Mouse (Mus musculus): ENCODE measurements around the gene Wtip.
"Not testable (repeated sequence)": the region's sequence is repeated elsewhere in the genome, so short reads cannot be mapped to it uniquely, and the experiment has no call there.

Gene Wtip

DNA sequence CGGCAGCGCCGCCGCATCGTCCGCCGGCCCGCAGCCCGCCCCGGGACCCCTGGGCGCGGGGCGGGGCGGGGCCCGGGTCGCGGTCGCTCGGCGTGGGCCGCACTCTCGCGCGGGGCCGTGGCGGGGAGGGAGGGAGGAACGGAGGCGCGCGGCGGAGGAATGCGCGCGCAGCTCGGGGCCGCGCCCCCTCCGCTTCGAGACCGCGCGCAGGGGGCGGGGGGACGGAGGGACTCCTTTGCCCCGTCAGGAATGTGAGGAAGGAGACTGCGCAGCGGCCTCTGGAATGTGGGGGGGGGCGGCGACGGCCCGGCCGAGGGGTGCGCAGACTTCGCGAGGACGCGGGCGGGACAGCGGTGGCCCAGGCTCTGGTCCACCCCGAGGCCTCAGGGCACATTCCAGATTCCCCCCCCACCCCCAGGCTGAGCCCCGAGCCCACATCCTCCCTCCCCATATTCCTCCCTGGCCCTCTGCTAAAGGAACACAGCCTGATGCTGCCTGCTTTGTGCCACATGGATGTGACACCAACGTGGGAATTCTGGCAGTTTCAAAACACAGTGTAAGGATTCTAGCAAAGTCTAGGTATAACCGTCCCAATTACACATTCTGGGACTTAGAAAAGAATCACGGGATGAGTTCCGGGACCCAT lies at the start of gene Wtip:
Gene Wtip (minus strand): TSS at position 152 of the 646 bp plus-strand sequence.
- DNase-seq (ENCODE audit: low spot score) = peak; percentile 52

DNA sequence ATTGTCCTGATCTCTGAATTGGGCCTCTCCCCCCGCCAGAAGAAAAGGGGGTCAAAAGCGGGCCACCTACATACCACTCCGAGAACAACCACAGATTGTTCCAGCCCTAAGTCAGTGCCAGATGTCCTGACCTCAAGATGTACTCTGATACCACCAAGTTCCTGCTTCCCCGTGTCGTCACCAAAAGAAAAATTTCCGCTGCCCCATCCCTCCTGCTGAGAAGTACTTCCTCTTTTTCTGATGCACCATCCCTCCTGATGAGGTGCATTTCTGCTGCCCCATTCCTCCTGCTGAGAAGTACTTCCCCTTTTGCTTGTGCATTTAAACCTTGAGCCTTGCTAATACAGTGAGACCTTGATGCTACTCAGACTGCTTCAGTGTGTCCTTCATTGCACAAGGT lies 43.2 kb upstream of the Wtip start:
- DNase-seq (ENCODE audit: low spot score) = not testable (repeated sequence)

DNA sequence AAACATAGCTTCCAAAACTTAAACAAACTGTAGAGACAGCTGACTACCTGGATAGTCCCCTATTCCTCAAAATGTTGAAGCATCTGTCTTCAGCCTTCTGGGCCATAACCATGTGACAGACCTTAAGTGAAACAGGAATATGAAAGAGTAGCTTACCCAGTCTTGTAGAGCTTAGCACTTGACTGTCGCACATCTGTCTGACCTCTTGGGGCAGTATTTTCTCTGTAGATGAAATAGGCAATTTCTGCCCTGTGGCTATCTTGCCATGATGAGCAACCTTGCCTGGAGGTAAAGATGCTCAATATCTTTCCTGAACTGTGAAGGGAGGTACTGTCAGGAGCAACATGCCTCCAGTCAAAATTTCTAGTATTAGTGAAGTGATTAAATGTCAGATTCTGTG lies 39.2 kb upstream of the Wtip start:
- DNase-seq (ENCODE audit: low spot score) = no peak

DNA sequence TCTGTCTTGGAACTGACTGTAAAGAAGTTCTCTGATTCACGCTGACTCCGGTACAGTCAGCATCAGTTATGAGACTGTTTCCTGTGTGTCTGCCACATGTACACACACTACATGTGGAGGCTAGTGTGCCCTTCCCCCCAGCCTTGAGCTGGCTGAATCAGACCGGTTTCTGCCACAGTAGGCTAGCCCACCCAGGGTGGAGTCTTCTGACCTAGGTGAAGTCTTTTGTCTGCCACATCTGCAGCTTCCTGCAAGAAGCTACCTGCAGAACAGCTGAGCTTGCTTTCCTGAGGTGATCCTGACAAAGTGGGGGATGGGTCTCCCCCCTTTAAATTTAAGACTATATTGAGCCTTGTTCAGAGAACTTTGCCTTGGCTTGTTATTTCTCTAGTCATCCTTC lies 36.4 kb upstream of the Wtip start, which contains the start of gene Uba2:
Gene Uba2 (minus strand): TSS at position 146 of the 400 bp plus-strand sequence.
- DNase-seq (ENCODE audit: low spot score) = no peak

DNA sequence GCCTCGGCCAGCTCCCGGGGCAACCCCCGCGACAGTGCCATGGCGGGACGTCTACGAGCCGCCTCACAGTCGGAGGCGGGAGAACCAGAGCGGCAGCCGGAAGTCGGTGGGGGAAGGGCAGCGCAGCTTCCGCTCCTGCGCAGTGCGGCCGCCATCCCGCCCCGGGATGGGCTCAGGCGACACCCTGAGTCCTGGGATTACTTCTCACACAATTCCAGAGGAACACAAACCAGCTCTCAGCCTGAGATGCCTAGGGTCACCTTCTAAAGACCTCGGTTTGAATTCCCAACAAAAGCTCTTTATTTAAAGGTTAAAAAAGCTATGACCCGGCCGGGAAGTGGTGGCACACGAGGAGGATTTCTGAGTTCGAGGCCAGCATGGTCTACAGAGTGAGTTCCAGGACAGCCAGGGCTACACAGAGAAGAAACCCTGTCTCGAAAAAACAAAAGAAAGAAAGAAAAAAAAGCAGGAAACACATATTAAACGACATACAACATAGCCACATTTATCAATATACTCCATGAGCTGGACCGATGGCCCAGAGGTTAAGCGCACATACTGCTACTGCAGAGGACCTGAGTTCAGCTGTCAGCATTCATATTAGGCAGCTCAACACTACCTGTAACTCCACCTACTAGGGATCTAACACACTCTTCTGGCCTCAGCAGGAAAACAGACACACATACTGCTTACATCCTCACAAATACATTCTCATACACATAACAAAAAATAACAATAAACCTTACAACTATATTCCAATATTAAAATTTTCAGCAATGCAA lies 35.6 kb upstream of the Wtip start:
- peak; percentile 86 for DNase-seq (ENCODE audit: low spot score)

DNA sequence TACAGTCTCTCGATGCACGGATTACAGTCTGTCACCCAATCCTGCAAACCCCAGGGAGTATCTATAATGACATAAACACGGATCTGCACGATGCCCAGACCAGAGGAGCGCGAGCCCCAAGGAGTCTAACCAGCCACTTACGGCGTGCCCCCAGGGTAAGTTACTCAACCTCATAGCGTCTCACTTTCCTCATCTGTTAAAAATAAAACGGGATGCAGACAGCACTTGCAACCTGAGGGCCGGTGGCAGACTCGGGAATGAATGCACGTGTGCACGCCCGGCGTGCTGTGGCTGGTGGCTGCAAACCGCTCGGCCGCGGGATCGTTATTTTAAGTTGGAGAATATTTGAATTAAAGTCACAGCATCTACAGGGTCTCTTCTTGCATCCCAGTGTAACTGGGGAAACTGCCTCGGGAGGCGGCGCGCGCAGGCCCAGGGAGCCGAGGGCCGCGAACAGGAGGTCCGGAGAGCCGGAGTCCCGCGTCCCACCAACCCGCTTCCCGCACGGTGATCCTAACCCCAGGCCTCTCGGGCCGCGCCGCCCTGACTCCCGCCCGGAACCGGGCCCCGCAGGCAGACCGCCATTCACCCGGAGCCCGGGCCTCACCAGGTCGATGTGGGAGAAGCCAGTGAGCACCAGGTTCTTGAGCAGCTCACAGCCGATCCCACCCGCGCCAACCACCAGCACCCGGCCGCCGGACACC lies 34.9 kb upstream of the Wtip start:
- no peak for DNase-seq (ENCODE audit: low spot score)

DNA sequence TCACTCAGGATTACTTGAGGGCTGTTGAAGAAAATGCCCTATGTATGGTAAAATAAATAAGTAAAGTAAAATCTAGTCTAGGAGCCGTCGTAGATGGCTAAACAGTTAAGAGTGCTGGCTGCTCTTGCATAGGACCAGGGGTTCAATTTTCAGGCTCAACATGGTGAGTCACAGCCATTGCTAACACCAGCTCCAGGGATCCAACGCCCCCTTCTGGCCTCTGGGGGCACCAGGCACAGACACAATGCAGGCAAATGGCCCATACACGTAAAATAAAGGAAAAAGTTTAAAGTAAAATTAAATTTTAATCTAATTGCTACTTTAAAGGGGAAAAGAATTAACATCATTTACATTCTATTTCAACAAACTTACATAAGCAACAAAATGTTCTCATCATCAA lies 33.8 kb upstream of the Wtip start:
- no peak for DNase-seq (ENCODE audit: low spot score)

DNA sequence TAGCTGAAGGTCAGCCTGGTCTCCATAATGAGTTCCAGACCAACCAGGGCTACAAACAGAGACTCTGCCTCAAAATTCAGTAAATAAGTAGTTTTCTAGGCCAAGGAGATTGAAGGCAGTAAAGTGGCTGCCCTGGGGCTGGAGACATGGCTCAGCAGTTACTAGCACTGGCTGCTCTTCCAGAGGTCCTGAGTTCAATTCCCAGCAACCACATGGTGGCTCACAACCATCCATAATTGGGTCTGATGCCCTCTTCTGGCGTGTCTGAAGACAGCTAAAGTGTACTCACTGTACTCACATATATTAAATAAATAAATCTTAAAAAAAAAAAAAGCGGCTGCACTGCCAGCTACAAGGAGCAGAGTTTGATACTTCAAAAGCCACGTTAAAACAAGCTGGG lies 32.9 kb upstream of the Wtip start:
- no peak for DNase-seq (ENCODE audit: low spot score)

DNA sequence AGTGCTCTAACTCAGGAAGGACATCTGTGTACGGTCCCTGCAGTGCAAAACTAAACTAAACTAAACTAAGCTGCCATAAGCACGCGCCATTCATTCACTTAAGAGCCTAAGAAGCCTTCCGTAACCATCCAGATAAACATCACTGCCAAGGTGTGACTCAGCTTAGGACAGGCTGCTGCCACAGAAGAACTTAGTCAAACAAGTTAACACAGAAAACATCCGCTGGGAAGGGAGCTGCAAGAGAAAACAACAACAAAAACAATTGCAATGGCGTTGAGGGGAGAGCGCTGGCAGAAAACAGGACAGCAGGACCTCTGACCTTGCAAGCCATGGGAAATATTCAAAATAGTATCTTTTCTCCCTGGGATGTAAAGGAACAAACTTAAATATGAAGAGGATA lies 31.6 kb upstream of the Wtip start:
- DNase-seq (ENCODE audit: low spot score) = no peak

DNA sequence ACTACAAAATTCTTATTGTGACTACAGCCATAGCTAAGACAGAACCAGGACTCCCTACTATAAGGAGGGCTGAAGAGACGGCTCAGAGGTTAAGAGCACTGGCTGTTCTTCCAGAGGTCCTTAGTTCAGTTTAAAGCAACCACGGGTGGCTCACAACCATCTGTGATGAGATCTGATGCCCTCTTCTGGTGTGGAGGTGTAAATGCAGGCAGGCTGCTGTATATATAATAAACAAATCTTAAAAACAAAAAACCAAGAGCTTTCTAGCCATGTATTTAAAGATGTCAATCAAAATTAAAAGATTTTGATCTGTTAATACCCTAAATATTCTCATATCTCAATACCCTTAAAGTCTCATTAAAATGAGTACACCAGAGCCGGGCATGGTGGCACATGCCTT lies 26.1 kb upstream of the Wtip start:
- DNase-seq (ENCODE audit: low spot score) = no peak

DNA sequence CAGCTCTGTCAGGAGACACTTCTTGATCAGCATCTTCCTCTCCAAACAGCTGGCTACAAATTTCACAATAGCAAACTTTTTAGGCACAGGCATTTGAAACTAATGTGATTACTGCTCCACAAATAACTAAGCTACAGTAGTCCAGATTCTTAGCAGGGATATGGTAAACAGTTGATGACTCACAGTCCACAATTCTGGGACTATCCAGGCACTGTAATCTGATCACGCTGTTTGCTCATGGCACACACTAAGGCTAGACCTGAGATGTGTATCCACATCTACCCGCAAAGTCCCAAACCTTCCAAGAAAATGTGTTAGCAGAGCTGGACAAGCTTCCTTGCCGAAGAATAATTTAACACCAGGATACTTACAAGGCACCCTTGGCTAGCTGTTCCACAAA lies 24.9 kb upstream of the Wtip start:
- DNase-seq (ENCODE audit: low spot score) = no peak

DNA sequence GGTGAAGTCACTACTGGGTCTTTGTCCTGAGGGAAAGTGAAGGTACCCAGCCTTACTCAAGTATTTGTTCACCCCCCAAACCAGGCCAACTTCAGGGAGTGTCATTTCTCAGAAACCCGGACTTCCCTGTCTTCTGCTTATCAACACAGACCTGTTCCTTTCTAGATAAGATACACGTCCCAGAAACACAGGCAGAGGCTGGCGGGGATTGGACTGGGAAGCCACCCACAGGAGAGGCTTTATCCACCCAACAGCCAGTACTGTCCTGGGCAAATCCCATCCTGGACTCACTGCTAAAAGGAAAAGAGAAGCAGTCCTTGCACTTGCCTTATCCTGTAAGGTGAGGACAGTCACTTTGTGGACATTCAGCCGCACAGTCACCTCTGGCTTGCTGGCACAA lies 14.1 kb upstream of the Wtip start:
- no peak for DNase-seq (ENCODE audit: low spot score)

DNA sequence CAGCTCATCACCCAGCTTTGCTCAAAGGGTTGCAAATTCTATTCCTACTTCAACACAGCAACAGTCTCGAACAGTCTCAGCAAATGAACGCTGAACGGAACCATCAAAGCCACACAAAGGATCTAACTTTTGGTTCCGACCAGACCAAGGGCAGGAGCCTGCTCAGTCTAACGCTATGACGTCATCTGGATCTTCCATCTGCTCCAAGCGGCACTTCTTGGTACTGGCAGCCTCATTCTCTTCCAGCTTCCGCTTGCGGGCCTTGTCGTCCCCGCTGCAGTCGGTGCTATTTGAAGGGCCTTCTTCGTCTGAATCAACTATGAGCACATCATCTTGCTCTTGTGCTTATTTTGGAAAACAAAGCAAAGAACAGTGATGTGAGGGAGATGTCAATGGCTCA lies 8.1 kb upstream of the Wtip start:
- no peak for DNase-seq (ENCODE audit: low spot score)

DNA sequence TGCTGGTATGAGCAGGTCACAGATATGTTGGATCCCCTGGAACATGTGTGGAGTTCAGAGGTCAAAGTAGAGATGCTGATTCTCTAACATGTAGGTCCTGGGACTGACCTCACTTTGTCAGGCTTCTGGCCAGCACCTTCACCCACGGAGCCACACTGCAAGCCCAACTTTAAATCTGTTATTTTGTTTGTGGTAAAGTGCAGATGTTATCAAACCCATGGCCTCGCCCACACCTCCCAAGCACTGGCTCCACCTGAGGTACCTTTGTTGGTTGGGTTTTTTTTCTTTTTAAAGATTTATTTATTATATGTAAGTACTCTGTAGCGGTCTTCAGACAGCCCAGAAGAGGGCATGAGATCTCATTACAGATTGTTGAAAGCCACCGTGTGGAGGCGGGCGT lies 6.4 kb upstream of the Wtip start:
- DNase-seq (ENCODE audit: low spot score) = no peak

DNA sequence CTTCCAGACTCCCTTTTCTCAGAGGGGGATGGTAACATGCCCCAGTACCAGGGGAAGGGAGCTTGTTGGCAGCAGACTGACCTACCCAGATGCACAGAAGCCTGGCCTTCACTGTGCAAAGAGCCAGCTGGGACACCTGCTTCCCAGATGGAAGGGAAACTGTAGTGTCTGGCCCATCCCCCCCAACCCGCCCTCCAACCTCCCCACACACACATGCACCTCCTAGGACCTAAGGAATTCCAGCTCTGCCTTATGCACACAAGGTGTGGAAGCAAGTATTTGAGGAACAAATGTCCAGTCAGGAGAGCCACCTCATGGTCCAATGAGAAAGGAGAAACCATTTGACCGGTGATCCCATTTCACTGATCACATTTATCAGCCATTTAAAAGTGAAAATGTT lies 1.3 kb upstream of the Wtip start:
- DNase-seq (ENCODE audit: low spot score) = no peak

DNA sequence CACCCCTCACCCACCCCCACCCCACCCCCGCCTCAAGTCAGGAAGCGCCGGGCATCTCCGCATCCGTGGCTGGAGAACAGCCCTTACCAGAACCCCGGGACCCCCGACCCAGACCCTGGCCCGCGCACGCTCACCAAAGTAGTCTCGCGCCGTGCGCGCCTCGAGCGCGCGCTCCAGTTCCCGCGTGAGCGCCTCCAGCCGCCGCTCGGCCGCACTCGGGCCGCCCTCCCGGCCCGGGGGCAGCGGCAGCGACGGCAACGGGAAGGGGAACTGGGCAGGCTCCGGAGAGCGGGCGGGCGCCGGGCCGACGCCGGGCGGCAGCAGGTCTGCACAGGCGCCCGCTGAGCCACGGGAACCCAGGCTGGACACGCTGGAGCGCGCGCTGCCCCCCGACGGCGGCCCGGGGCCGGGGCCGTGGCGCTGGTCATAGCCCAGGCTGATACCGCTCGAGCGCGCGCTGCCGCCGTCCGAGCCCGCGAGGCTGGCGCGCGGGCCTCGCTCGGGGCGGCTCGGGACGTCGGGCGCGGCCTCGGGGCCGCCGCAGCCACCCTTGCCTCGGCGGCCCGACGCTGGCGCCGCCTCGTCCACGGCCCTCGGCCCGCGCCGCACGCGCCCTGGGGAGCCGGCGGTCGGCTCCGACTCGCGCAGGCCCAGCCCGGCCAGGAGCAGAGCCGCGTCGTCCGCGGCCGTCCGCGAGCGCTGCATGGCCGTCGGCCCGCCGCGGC lies 551 bp downstream of the Wtip start:
- DNase-seq (ENCODE audit: low spot score) = peak; percentile 13

DNA sequence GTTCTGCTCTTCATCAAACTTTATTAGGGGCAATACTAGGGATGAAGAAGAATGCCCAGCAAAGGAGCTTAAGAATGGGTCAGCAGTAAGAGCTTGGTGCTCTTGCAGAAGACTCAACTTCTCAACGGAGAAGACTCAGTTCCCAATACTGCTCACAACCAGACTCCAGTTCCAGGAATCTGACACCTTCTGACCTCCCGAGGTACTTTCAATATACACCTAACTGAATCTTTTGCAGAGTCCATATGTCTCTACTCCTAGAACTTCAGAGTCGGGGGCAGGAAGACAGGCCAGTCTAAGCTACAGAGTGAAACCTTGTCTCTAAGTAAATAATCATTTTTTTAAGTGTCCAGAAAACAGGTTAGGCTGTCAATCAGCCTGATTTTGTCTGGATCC lies 1.1 kb downstream of the Wtip start:
- DNase-seq (ENCODE audit: low spot score) = no peak

DNA sequence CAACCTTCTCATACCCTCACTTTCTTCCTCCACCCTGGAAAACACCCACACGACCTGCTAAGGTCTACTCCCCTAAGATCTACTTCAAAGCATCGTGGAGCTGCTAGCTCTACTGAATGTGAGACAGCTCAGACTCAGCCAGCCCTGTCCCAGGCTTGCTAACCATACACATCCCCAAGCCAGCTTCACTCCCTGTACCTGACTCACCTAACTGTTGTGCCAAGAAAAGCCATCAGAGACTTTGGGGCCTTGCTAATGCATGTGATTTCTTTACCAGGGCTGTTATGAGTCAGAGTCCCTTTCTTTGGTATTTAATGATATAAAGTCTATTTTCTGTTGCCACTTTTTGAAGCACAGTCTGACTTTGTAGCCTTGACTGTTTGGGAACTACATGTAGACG lies 1.9 kb downstream of the Wtip start:
- DNase-seq (ENCODE audit: low spot score) = no peak

DNA sequence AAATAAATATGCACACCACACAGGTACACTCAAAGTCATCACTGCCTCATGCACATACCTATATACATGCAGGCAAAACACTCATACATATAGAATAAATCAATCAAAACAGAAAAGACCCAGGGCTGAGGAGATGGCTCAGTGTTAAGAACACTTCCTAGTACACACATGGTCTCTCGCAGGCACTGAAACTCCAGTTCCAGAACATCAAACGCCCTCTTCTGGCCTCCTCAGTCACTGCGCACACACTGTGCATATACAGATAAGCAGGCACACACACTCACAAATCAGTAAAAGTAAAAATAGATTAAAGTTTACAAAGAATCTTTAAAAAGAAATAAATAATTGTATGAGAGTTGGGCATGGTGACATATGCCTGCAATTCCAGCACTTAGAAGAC lies 6.8 kb downstream of the Wtip start:
- no peak for DNase-seq (ENCODE audit: low spot score)

DNA sequence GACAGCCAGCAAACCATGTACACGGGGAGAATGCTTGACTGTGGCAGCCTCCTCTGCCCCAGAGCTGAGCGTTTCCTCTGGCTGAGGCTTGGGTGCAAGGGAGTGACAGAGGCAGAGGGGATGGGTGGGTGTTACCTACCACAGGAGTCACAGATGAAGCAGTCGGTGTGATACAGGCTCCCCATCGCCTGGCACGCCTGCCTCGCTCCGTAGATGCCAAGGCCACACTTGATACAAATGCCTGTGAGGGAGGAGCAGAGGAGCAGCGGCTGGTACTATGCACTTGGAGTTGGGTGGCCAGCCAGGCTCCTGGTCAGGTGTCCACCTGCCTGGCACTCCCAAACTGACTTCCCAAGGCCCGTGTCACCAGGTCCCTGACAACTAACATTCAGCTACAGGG lies 7.7 kb downstream of the Wtip start:
- no peak for DNase-seq (ENCODE audit: low spot score)

DNA sequence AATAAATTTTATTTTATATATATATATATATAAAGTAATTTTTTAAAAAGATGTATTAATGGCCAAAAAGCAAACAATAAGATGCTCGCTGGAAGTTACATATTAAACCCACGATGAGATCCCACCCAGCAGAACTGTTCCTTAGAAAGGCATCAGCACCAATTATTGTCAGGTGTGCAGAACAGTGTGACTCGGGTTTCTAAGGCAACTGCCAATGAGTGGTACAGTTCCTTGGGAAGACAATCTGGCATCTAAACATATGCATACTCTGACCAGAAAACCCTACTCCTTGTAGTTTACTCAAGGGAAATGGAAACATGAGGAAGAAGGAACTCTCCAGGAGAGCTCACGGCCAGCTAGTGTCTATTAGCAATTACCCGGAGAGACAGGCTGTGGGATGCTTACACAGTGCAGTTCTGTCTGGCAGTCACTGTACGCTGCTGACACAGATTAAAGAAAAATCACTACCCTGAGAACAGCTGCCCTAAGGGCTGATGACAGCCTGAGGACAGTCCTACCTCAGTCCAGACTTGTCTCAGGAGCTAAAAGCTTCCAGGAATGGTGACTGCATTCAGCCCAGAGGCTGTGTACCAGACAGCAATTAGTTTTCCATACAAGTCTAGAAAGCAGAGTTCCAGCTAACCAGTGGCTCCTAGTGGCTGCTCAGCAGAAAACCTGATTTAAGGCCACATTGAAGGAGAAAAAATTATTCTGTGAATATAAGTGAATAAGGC lies 9.9 kb downstream of the Wtip start:
- no peak for DNase-seq (ENCODE audit: low spot score)

DNA sequence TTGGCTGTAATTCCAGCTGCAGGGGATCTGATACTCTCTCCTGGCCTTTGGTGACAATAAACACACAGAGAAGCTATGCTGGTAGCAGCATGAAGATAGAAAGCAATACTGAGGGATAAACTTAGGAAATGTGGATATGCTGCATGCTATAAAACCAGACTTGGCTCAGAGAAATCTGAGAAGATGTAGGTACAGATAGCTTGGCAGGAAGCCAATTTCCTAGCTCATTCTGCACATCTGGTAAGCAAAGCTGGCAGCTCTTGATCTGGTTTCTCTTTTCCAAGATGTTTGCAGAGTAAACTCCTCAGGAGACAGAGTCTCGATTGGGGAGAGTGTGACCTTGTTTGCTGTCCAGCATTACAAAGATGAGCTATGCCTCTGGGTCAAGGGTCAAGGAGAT lies 12.4 kb downstream of the Wtip start:
- not testable (repeated sequence) for DNase-seq (ENCODE audit: low spot score)

Measured in ovary, postnatal 10 days (tissue).